Mouse (Mus musculus): ENCODE results near the gene Foxp3.

DNA sequence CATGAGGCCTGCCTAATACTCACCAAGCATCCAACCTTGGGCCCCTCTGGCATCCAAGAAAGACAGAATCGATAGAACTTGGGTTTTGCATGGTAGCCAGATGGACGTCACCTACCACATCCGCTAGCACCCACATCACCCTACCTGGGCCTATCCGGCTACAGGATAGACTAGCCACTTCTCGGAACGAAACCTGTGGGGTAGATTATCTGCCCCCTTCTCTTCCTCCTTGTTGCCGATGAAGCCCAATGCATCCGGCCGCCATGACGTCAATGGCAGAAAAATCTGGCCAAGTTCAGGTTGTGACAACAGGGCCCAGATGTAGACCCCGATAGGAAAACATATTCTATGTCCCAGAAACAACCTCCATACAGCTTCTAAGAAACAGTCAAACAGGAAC lies 10.4 kb downstream of the Foxp3 start:
- no peak for TF ChIP-seq CTCF (IDR thresholded peaks at IDR 0.05; ENCODE audit: low read depth)
- no peak for TF ChIP-seq EP300 (IDR thresholded peaks at IDR 0.05; ENCODE audit: low read depth)
